Mouse (Mus musculus): Measurements from ENCODE around the gene Zic4.

DNA sequence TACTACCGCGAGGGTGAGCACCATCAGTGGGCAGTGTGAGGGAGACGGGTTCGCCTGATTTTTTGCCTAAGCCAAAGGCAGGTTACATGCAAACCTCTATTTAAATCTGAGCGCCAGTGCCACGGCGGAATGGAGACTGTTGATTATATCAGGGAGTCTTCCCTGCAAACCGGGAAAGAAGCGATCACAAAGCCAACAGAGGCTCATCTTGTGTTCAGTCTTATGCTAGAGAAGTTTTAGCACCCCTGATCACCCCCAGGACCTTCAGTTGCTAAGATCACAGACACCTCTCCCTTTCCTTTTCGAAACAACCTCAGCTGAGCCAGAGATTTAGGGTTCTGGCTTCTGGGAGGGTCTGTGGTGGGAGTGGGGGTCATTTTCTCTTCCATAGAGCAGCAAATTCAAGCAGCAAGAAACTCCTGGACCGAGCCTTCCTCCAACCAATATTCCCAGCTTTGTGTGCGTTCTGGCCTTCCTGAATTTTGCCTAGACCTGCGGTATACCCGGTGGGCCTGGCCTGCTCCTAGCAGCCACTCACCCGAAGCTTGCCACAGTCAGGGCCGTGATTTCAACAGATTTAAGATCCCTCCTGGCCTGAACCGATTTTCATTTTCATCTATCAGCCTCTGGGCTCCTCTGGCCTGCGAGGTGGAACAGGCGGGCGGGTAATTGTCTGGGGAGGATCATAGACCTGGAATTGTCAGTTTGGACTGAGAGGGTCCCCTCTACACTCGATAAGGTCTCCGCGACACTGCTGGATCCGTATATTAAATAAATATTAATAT lies 20.4 kb downstream of the Zic4 start:
- TF ChIP-seq EP300 (IDR thresholded peaks at IDR 0.05; ENCODE audit: low read depth) (no peak), CTCF (IDR thresholded peaks at IDR 0.05; ENCODE audit: low read depth) (no peak)

All from liver, postnatal 0 days (tissue).